38 mouse cellular contexts compared by ENCODE assay signal in genomic region chr15:98140809-98141208, GRCm38 (mm10). TPM values are rescaled to one million over a fixed set of nuclear protein-coding genes. Genes with fewer than 3 reads are reported as not detected.
"Had no signal": no experiment of that assay in that cellular context is flagged by ENCODE, and none has a peak within 500 bp of the region (broad histone marks: within the 10 kb centered on the region; RNA-seq: fewer than 3 reads in every experiment).

No protein-coding gene starts in this region.

- H3K27me3 ChIP-seq: heart, embryonic 12.5 days; hindbrain, embryonic 13.5 days; hindbrain, embryonic 15.5 days; limb, embryonic 13.5 days; limb, embryonic 15.5 days; liver, embryonic 12.5 days had no signal

- DNase-seq: gastrocnemius, postnatal 10 days; heart, adult 2 months; heart, postnatal 10 days; heart, postnatal 4 days; kidney, adult 11 months; kidney, adult 2 months; kidney, adult 9 months; kidney, postnatal 10 days; kidney, postnatal 25 days; layer of hippocampus, adult 9-11 months; layer of hippocampus, postnatal 36 days; left cerebral cortex, postnatal 4 days had no signal

- H3K9ac ChIP-seq: heart, embryonic 12.5 days; hindbrain, embryonic 13.5 days; hindbrain, embryonic 15.5 days; limb, embryonic 13.5 days; limb, embryonic 15.5 days; liver, embryonic 12.5 days; liver, embryonic 14.5 days had no signal

- H3K4me3 ChIP-seq: heart, adult 2 months; heart, embryonic 12.5 days; hindbrain, embryonic 13.5 days; hindbrain, embryonic 15.5 days; limb, embryonic 13.5 days; limb, embryonic 15.5 days; liver, embryonic 12.5 days had no signal

- ATAC-seq: forebrain, embryonic 16.5 days; hindbrain, postnatal 0 days; intestine, embryonic 16.5 days; liver, embryonic 12.5 days had no signal

- H3K27ac ChIP-seq: heart, adult 2 months; hindbrain, embryonic 13.5 days; hindbrain, embryonic 15.5 days; hindbrain, postnatal 0 days; limb, embryonic 13.5 days; limb, embryonic 15.5 days; liver, embryonic 12.5 days; liver, embryonic 14.5 days had no signal

- H3K4me2 ChIP-seq: heart, embryonic 12.5 days; hindbrain, embryonic 13.5 days; hindbrain, embryonic 15.5 days; limb, embryonic 13.5 days; limb, embryonic 15.5 days; liver, embryonic 12.5 days had no signal

- H3K9me3 ChIP-seq: heart, embryonic 12.5 days; hindbrain, embryonic 13.5 days; hindbrain, embryonic 15.5 days; limb, embryonic 13.5 days; limb, embryonic 15.5 days; liver, embryonic 12.5 days had no signal

RNA-seq across cellular contexts. Expression of gene Ccdc184, which starts 26.1 kb away (rescaled TPM):
- total RNA-seq: gastrocnemius, postnatal 10 days; gastrocnemius, postnatal 4 days; granulocyte monocyte progenitor cell, adult 5-6 weeks; liver, adult 2 months had no signal
- polyA plus RNA-seq: liver, adult 2 months; liver, embryonic 12.5 days; liver, embryonic 14.5 days had no signal

RNA-seq across cellular contexts. Expression of gene Olfr288, which starts 54.5 kb away (rescaled TPM):
- total RNA-seq: gastrocnemius, postnatal 10 days; gastrocnemius, postnatal 4 days; granulocyte monocyte progenitor cell, adult 5-6 weeks; heart, adult 2 months; heart, postnatal 10 days; heart, postnatal 25 days; heart, postnatal 4 days; hindbrain, postnatal 0 days; layer of hippocampus, adult 8-10 months; layer of hippocampus, postnatal 14 days; left cerebral cortex, adult 18-20 months; left cerebral cortex, postnatal 10 days; left cerebral cortex, postnatal 25 days; liver, adult 2 months had no signal
- polyA plus RNA-seq: forebrain, embryonic 16.5 days; heart, adult 2 months; heart, embryonic 12.5 days; heart, embryonic 14.5 days; heart, embryonic 16.5 days; hindbrain, embryonic 11.5 days; hindbrain, embryonic 13.5 days; hindbrain, embryonic 15.5 days; hindbrain, postnatal 0 days; intestine, embryonic 14.5 days; intestine, embryonic 16.5 days; kidney, adult 2 months; large intestine, adult 2 months; limb, embryonic 11.5 days; limb, embryonic 13.5 days; limb, embryonic 15.5 days; liver, adult 2 months; liver, embryonic 12.5 days; liver, embryonic 14.5 days; liver, embryonic 16.5 days had no signal
